Mouse (Mus musculus) mesoderm, embryonic 11.5 days (tissue): ENCODE data around the gene Fkbp5.
A peak's percentile ranks its signal among the peaks of the same experiment; 100 is the strongest.

Experiments used
- DNase-seq: peaks from one replicate; pipeline ENCODE4 v3.0.0-alpha.2; 2012; ENCODE audit warnings: low read depth, low spot score

The Fkbp5 gene

DNA sequence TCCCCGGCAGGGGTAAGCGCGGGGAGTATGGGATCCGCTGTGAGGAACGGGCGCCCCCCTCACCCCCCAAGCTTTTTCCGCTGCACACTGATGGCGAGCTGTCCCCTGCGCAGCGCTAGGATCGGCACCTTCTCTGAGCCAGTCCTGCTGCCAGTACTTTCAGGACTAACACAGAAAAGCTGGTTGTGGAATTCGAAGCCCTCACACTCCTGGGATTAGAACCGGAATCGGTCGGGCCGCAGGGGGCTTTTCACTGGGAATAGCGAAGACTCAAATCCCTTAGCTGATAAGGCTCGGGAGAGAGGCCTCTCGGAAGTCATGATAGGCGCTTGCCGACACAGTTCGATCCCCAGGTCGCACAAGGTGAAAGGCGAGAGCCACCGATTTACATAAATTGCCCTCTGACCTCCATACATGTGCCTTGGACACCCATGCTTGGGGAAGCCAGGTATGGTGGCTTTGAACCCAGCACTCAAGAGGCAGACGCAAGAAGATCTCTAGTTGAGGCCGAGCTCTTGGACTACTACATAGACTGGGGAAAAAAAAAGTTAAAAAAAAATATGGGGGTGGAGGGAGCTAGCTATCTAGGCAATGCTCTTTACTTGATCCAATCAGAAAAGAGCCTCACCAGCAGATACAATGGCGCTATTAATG, 6.2 kb upstream of the Fkbp5 start:
- no peak for DNase-seq

GRCm38 (mm10) chr17:28522623-28523354, 5.5 kb upstream of the Fkbp5 start:
- DNase-seq: peak; percentile 77

DNA sequence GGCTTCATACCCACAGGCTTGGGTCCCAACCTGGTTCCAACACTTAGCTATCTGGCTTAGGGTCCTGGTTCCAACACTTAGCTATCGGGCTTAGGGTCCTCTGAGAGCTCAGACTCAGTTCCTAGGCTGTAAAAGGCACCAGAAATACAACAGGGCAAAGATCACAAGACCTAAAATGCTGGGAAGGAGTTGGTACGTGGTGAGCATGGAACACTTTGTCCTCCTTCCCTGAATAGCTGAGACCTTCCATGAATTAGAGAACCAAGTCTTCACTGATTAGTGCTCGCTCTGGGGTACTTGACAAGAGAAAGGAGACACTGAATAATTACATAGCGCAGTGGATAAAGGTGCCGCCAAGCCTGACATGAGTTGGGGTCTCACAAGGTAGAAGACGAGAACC, 4.6 kb upstream of the Fkbp5 start:
- DNase-seq: no peak

DNA sequence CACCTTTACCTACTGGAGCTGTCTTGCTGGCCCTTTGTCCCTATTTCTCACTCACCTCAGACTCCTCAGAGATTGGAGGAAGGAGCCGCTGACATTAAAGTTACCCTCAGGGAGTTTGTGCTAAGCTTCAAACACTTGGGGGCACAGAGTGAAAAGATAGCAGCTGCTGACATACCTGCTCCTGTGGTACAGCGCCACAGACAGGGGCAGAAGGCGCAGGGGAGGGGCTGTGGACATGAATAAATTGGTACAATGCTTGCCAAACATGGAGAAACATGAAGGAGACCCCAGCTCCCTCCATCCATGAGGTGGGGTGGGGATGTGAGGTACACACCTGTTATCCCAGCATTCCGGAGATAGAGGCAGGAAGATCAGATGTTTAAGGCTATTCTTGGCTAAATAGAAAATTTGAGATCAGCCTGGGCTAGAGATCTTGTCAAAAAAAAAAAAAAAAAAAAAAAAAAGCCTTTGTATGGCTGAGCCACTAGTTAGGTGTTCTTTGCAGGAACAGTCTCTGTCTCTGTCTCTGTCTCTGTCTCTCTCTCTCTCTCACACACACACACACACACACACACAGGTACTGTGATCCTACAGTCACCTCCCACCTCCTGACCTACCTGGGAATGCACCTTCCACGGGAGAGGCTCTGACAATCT, 3.9 kb upstream of the Fkbp5 start:
- DNase-seq: no peak

- no peak for DNase-seq
These were observed 3.2 kb upstream of the Fkbp5 start for GRCm38 (mm10) chr17:28520561-28520960.

- DNase-seq: no peak
These were observed 2.5 kb upstream of the Fkbp5 start for GRCm38 (mm10) chr17:28519827-28520226.

DNA sequence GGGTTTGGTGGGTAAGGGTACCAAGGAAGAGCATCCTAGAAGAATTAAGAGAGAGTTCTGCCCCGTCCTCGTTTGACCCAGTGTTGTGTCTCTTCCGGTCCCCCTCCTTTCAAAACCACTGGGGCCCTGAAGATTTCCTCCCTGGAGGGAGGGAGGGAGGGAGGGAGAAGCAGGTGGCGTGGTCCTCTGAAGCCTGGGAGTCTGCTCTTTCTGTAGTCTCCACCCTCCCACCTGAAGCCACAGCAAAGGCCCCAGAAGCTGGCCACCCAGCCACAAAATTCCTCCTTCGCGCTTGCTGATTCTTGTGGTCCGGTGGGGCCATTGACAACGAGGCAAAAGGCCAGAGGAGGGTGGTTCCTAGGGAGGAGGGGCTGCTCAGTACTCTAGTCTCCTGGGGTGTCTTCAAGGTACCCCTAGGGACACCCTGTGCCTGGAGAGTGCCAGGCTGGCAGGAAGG, 1.3 kb upstream of the Fkbp5 start:
- no peak for DNase-seq

- no peak for DNase-seq
These were observed 758 bp upstream of the Fkbp5 start for GRCm38 (mm10) chr17:28517956-28518614.

DNA sequence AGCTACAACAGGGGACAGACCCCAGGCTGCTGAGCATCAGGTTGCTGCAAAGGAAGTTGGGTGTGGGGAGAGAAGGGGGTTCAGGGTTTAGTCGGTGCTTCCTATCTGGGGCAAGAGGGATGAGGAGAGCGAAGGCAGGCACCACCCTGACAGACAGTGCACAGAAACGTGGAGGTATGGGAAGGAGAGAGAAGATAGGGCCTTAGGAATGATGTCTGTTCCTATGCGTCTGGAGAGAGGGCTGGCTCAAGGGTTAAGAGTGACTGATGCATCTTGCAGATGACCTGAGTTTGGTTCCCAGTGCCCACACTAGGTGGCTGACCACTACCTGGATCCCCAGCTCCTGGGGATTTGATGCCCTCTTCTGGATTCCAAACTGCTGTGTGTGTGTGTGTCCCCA, 446 bp downstream of the Fkbp5 start:
- DNase-seq: no peak

DNA sequence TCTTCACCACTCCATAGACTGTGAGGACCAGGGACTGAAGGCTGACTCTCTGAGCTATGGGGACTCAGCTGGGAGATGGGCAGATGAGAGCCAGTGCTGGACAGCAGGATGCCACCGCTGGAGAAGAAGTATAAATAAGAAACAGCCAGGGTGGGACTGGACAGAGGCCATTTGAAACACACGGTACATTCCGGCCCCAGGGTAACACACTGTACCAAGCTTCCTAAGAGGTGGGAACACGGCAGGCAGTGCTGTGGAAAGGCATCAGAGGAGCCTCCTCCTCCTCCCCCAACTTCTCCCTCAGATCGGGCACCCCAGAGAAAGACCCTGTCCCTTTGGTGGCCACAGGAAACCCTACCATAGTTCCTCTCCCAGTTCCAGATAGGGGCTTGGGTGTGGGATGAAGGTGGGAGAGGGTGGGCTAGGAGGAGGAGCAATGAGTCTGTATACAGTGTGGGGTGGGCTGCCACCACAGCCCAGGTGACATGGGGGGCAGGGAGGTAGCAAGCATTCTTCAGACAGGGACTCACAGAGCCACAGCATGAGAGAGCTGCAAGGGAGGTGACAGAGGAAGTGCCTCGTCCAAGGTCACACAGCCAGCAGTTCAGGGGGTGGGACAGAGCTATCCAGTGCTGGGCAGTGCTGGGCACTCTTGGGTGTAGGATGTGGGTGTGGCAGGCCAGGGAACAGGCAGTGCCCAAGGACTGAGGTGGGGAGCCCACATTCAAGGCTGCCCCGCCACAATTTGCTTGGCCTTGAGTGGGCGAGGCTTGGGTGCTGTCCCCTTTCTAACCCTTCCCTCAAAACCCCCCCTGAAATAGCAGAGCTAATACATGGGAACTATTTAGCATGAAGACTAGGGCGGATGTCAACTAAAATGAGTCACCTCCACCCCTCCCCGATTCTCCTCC, 1.6 kb downstream of the Fkbp5 start:
- DNase-seq: no peak

DNA sequence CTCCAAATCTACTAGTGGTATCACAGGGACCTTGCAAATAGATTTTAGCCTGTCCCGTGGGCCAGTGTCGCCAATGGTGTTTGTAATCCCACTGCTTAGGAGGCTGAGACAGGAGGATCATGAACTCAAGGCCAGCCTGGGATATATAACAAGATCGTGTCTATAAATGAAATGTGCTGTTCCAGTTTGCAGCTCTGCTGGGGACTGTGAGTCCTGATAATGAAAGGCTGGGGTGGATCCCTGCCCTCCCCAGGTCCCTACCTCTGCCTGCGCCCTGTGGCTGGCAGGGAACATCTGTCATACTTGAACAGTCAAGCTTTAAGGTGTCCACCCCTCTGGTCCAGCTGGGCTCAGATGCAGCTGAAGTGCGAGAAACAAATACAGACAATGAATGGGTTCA, 2.8 kb downstream of the Fkbp5 start:
- DNase-seq: no peak

DNA sequence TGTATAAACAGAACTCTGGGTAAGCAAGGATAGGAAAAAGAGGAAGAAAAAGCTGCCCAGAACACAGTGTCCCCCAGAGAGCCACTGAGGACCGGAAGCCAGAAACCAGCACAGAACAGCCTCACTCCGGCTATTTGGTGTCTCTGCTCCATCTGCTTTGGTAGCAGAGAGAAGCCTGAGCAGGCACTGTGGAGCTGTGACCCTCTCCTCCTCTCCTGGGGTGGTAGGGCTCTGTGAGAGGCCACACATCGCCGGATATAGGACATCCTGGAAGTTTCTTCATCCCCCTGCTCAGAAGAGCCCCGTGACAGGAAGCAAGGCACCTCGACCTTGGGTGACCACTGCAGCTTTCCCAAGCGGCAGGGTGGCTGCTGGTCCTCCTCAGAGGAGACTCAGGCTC, 3.5 kb downstream of the Fkbp5 start:
- DNase-seq: no peak

DNA sequence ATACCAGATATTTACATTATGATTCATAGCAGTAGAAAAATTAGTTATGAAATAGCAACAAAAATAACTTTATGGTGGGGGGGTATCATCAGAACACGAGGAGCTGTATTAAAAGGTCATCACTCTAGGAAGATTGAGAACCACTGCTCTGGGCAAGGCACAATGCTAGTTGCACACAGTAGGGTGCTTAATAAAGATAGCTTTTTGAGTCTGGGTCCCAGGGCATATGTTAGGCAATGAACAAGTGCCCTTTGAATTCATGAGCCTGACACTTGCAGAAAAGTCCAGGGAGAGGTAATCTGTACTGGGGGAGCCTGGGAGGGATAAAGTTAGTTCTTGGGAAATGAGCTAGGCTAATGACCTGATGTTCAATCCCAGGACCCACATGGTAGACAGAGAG, 4.0 kb downstream of the Fkbp5 start:
- DNase-seq: no peak

- no peak for DNase-seq
These were observed 4.6 kb downstream of the Fkbp5 start for GRCm38 (mm10) chr17:28512696-28513095.

GRCm38 (mm10) chr17:28511616-28512541, 5.4 kb downstream of the Fkbp5 start:
- DNase-seq: no peak

- no peak for DNase-seq
These were observed 6.6 kb downstream of the Fkbp5 start for GRCm38 (mm10) chr17:28510445-28511342.

GRCm38 (mm10) chr17:28507496-28507895, 9.8 kb downstream of the Fkbp5 start:
- DNase-seq: no peak

GRCm38 (mm10) chr17:28506895-28507294, 10.4 kb downstream of the Fkbp5 start:
- no peak for DNase-seq

- no peak for DNase-seq
These were observed 11.7 kb downstream of the Fkbp5 start for GRCm38 (mm10) chr17:28505591-28505990.
